Mouse (Mus musculus): ENCODE data around the gene Gm21961.

DNA sequence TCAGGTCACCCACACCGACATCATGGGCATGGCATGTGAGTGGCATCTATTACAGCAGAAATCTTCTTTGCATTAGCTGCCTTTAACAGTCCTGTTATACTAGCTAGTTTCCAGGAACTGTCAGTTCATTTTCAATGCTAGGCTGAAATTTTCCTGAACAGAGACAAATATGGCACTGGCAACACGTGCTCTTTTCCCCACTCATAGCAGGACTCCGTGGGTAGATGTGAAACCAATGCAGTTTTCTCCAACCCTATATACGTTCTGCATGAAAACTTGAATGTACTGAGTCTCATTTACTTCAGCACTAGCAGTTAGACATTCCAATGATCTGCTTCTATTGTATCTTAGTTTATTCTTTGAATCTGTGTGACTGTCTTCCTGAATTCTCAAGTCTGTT, 20.2 kb downstream of the Gm21961 start:
- TF ChIP-seq CTCF (IDR thresholded peaks at IDR 0.05; ENCODE audit: control insufficient read depth, insufficient read depth, insufficient read length) (no peak), CEBPB (IDR thresholded peaks at IDR 0.05; ENCODE audit: low read depth) (no peak)
